In the genomic region with DNA sequence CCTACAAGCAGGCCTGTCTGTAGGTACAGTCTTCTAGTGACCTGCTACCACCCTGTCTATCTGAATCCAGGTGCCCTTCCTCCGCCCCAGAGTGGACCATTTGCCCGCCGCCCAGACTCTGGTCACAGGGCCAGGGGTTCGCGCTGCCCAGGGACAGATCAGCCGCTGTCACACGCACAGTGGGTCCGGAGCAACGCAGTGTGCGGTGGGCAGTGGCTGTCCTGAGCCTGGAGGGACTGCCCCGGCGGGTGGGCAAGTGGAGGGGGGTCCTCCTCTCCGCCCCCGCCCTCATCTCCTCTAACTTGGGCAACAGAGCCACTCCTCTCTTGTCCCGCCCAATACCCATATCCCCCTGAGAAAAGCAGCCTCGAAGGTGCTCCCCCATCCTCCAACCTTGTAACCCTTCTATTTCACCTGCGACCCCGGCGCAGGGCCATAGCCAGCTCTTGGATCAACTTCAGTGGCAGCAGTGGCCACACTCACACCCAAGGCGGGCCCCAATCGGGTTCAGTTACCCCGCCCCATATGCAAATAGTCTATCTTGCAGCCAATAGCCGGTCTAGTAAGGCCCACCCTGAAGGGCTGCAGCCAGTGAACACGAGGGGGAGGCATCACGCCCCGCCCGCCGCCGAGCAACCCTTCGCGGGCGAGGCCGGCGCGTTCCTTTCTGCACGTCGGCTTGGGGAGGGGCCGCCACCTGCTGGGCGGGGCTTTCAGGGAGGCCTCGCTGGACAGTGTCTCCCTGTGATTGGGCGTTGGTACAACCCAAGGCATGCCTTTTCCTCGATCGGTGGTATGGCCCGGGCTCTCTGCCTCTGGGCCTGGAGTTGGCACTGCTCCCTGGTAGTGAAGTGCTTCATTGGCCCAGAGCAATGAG, we compare ENCODE assay signal across 8 mouse cellular contexts. TPM values are rescaled to one million over a fixed set of nuclear protein-coding genes. Genes with fewer than 3 reads are reported as not detected.
DNase-seq lines count a peak whose midpoint lies in the region; ATAC-seq and TF ChIP-seq lines count a peak whose summit lies in the region.

No protein-coding gene starts in this region.

- H3K4me2 ChIP-seq in heart, embryonic 15.5 days = peak overlapping the region; percentile 89
- H3K4me2 ChIP-seq in liver, embryonic 14.5 days (ENCODE audit: low read depth) = peak overlapping the region; percentile 85
- peak overlapping the region; percentile 86 for H3K4me2 ChIP-seq in neural tube, embryonic 11.5 days (ENCODE audit: low read depth)
- H3K4me2 ChIP-seq in stomach, postnatal 0 days (replicated peaks; ENCODE audit: low read depth) = peak overlapping the region; percentile 98

- H3K36me3 ChIP-seq in forebrain, embryonic 10.5 days (replicated peaks) = peaks cover 40% of the 10 kb centered on the region
- H3K36me3 ChIP-seq in heart, embryonic 15.5 days = no peaks in the 10 kb centered on the region
- peaks cover 6% of the 10 kb centered on the region; the same call in 1 of the 2 replicates for H3K36me3 ChIP-seq in liver, embryonic 14.5 days (replicated peaks; ENCODE audit: control insufficient read depth, insufficient read depth, low read depth)
- H3K36me3 ChIP-seq in neural tube, embryonic 11.5 days (ENCODE audit: control insufficient read depth, insufficient read depth, low read length) = no peaks in the 10 kb centered on the region; the same call in 1 of the 2 replicates
- no peaks in the 10 kb centered on the region for H3K36me3 ChIP-seq in stomach, postnatal 0 days (ENCODE audit: control insufficient read depth, insufficient read depth, low read length)

- no peaks in the 10 kb centered on the region for H3K27me3 ChIP-seq in forebrain, embryonic 10.5 days (ENCODE audit: poor library complexity, severe bottlenecking)
- no peaks in the 10 kb centered on the region for H3K27me3 ChIP-seq in heart, embryonic 15.5 days
- H3K27me3 ChIP-seq in liver, embryonic 14.5 days (ENCODE audit: control insufficient read depth, insufficient read depth, low read length) = no peaks in the 10 kb centered on the region
- no peaks in the 10 kb centered on the region for H3K27me3 ChIP-seq in neural tube, embryonic 11.5 days (ENCODE audit: control insufficient read depth, insufficient read depth, low read length)
- H3K27me3 ChIP-seq in stomach, postnatal 0 days (ENCODE audit: control insufficient read depth, insufficient read depth, low read length) = no peaks in the 10 kb centered on the region

- ATAC-seq in CD4-positive, CD25-positive, alpha-beta regulatory T cell, adult 4 months = peak; percentile 93
- peak; percentile 97 for ATAC-seq in heart, embryonic 15.5 days (replicated peaks; ENCODE audit: insufficient number of reproducible peaks, insufficient read depth, low FRiP score, low read depth)
- peak; percentile 96 for ATAC-seq in liver, embryonic 14.5 days (ENCODE audit: insufficient read depth)
- peak; percentile 97 for ATAC-seq in neural tube, embryonic 11.5 days (ENCODE audit: insufficient read depth, low FRiP score, low TSS enrichment)
- peak; percentile 95 for ATAC-seq in stomach, postnatal 0 days (ENCODE audit: low FRiP score, low TSS enrichment)

- TF ChIP-seq CTCF in liver, embryonic 14.5 days (IDR thresholded peaks at IDR 0.05; ENCODE audit: low read depth) = peak; percentile 56
- TF ChIP-seq CTCF in stomach, postnatal 0 days (IDR thresholded peaks at IDR 0.05; ENCODE audit: low read depth) = peak; percentile 61

- peak; percentile 98 for DNase-seq in c-Kit-negative CD71-positive TER-119-positive erythroid progenitor cells, embryonic 14.5 days (ENCODE audit: low read depth, low spot score)
- DNase-seq in forebrain, embryonic 10.5 days (ENCODE audit: extremely low spot score, low spot score) = peak; percentile 99
- DNase-seq in kidney, postnatal 25 days = peak; percentile 96 to 99
- DNase-seq in liver, embryonic 14.5 days (ENCODE audit: low read depth in 3 of 3, low spot score in 3 of 3) = peak; percentile 98 to 99 (median 99)
- peak; percentile 100 for DNase-seq in neural tube, embryonic 11.5 days (ENCODE audit: low spot score)
- peak; percentile 100 for DNase-seq in stomach, postnatal 0 days (ENCODE audit: low spot score)

- 2% methylated on average over 44 of the region's 44 CpGs for WGBS in forebrain, embryonic 10.5 days
- 3% methylated on average over 44 of the region's 44 CpGs for WGBS in heart, embryonic 15.5 days
- 9% methylated on average over 42 of the region's 44 CpGs for WGBS in liver, embryonic 14.5 days (ENCODE audit: insufficient replicate concordance)
- 4% methylated on average over 44 of the region's 44 CpGs for WGBS in neural tube, embryonic 11.5 days
- WGBS in stomach, postnatal 0 days = 3% methylated on average over 44 of the region's 44 CpGs

- peak overlapping the region; percentile 85 for H3K9ac ChIP-seq in heart, embryonic 15.5 days
- peak overlapping the region; percentile 84 for H3K9ac ChIP-seq in liver, embryonic 14.5 days (replicated peaks)
- H3K9ac ChIP-seq in neural tube, embryonic 11.5 days (ENCODE audit: low read length) = peak overlapping the region; percentile 55
- peak overlapping the region; percentile 76 for H3K9ac ChIP-seq in stomach, postnatal 0 days (ENCODE audit: low read length)

- peaks cover 61% of the 10 kb centered on the region for H3K4me1 ChIP-seq in forebrain, embryonic 10.5 days
- peaks cover 38% of the 10 kb centered on the region for H3K4me1 ChIP-seq in heart, embryonic 15.5 days (replicated peaks)
- H3K4me1 ChIP-seq in liver, embryonic 14.5 days (replicated peaks; ENCODE audit: control insufficient read depth in 2 of 2, insufficient read depth in 2 of 2, low read length in 1 of 2) = peaks cover 17 to 32% of the 10 kb centered on the region in 2 experiments
- peaks cover 17% of the 10 kb centered on the region for H3K4me1 ChIP-seq in neural tube, embryonic 11.5 days (ENCODE audit: control insufficient read depth, insufficient read depth, low read length)
- peaks cover 15% of the 10 kb centered on the region for H3K4me1 ChIP-seq in stomach, postnatal 0 days (replicated peaks; ENCODE audit: control insufficient read depth, insufficient read depth)

- H3K9me3 ChIP-seq in forebrain, embryonic 10.5 days = no peaks in the 10 kb centered on the region
- H3K9me3 ChIP-seq in heart, embryonic 15.5 days (replicated peaks) = no peaks in the 10 kb centered on the region
- no peaks in the 10 kb centered on the region for H3K9me3 ChIP-seq in liver, embryonic 14.5 days (ENCODE audit: control insufficient read depth, low read length)
- no peaks in the 10 kb centered on the region for H3K9me3 ChIP-seq in neural tube, embryonic 11.5 days (ENCODE audit: control insufficient read depth, low read length)
- H3K9me3 ChIP-seq in stomach, postnatal 0 days (ENCODE audit: control insufficient read depth, low read length) = no peaks in the 10 kb centered on the region

- H3K4me3 ChIP-seq in forebrain, embryonic 10.5 days = peak overlapping the region; percentile 65
- peak overlapping the region; percentile 66 for H3K4me3 ChIP-seq in heart, embryonic 15.5 days
- H3K4me3 ChIP-seq in liver, embryonic 14.5 days (ENCODE audit: insufficient read depth in 1 of 2, low read depth in 2 of 2, low read length in 2 of 2) = peak overlapping the region; percentile 73 to 78
- H3K4me3 ChIP-seq in neural tube, embryonic 11.5 days (ENCODE audit: low read depth, low read length) = peak overlapping the region; percentile 42
- peak overlapping the region; percentile 65 for H3K4me3 ChIP-seq in stomach, postnatal 0 days (ENCODE audit: low read depth, low read length)

- H3K27ac ChIP-seq in forebrain, embryonic 10.5 days = peak overlapping the region; percentile 95
- H3K27ac ChIP-seq in heart, embryonic 15.5 days = peak overlapping the region; percentile 89
- H3K27ac ChIP-seq in liver, embryonic 14.5 days = peak overlapping the region; percentile 81
- peak overlapping the region; percentile 81 for H3K27ac ChIP-seq in neural tube, embryonic 11.5 days (ENCODE audit: low read depth, low read length)
- peak overlapping the region; percentile 86 for H3K27ac ChIP-seq in stomach, postnatal 0 days (replicated peaks)

- TF ChIP-seq EP300 in liver, embryonic 14.5 days (IDR thresholded peaks at IDR 0.05; ENCODE audit: low read depth) = peak; percentile 57
- no peak for TF ChIP-seq EP300 in stomach, postnatal 0 days (optimal IDR thresholded peaks at IDR 0.05)

RNA-seq across cellular contexts. Expression of gene Rassf7, which starts 5.8 kb away (rescaled TPM):
- 10 to 100 TPM; 14.2 to 15.9 TPM for polyA plus RNA-seq in CD4-positive, CD25-positive, alpha-beta regulatory T cell, adult 4 months (2017; shearing (Covaris generic))
- polyA plus RNA-seq in forebrain, embryonic 10.5 days (2016; fragmentation: Nextera tagmentation; extraction: Ambion mirVana) = 50.8 and 53.8 TPM in 2 replicates
- 11.4 and 18.4 TPM in 2 replicates for polyA plus RNA-seq in heart, embryonic 15.5 days (2015; fragmentation: Nextera tagmentation; extraction: Ambion mirVana)
- 21.6 and 28.3 TPM in 2 replicates for polyA plus RNA-seq in liver, embryonic 14.5 days (2012; rRNA removed)
- polyA plus RNA-seq in liver, embryonic 14.5 days (2014; fragmentation: Nextera tagmentation; extraction: Ambion mirVana) = 16.8 and 22.4 TPM in 2 replicates
- polyA plus RNA-seq in neural tube, embryonic 11.5 days (2014; fragmentation: Nextera tagmentation; extraction: Ambion mirVana) = 34.4 and 45.7 TPM in 2 replicates
- polyA plus RNA-seq in stomach, postnatal 0 days (2015; fragmentation: Nextera tagmentation; extraction: Ambion mirVana) = 84.2 and 105 TPM in 2 replicates

RNA-seq across cellular contexts. Expression of gene Phrf1, which starts 7.1 kb away (rescaled TPM):
- polyA plus RNA-seq in CD4-positive, CD25-positive, alpha-beta regulatory T cell, adult 4 months (2017; shearing (Covaris generic)) = 10 to 100 TPM; 45.3 to 54.8 TPM
- 121 and 124 TPM in 2 replicates for polyA plus RNA-seq in forebrain, embryonic 10.5 days (2016; fragmentation: Nextera tagmentation; extraction: Ambion mirVana)
- 36.7 and 44.9 TPM in 2 replicates for polyA plus RNA-seq in heart, embryonic 15.5 days (2015; fragmentation: Nextera tagmentation; extraction: Ambion mirVana)
- 10.4 and 14.1 TPM in 2 replicates for polyA plus RNA-seq in liver, embryonic 14.5 days (2012; rRNA removed)
- 25.7 and 28.3 TPM in 2 replicates for polyA plus RNA-seq in liver, embryonic 14.5 days (2014; fragmentation: Nextera tagmentation; extraction: Ambion mirVana)
- 90.3 and 93.3 TPM in 2 replicates for polyA plus RNA-seq in neural tube, embryonic 11.5 days (2014; fragmentation: Nextera tagmentation; extraction: Ambion mirVana)
- 19.1 and 19.9 TPM in 2 replicates for polyA plus RNA-seq in stomach, postnatal 0 days (2015; fragmentation: Nextera tagmentation; extraction: Ambion mirVana)

RNA-seq across cellular contexts. Expression of gene Lmntd2, which starts 7.6 kb away (rescaled TPM):
- polyA plus RNA-seq in CD4-positive, CD25-positive, alpha-beta regulatory T cell, adult 4 months (2017; shearing (Covaris generic)) = 1 to 10 TPM; 8.5 to 9.6 TPM
- polyA plus RNA-seq in forebrain, embryonic 10.5 days (2016; fragmentation: Nextera tagmentation; extraction: Ambion mirVana) = 3.4 and 4.4 TPM in 2 replicates
- 0.23 and 0.58 TPM in 2 replicates for polyA plus RNA-seq in heart, embryonic 15.5 days (2015; fragmentation: Nextera tagmentation; extraction: Ambion mirVana)
- 2.0 and 2.3 TPM in 2 replicates for polyA plus RNA-seq in liver, embryonic 14.5 days (2012; rRNA removed)
- polyA plus RNA-seq in liver, embryonic 14.5 days (2014; fragmentation: Nextera tagmentation; extraction: Ambion mirVana) = 0.25 and 0.66 TPM in 2 replicates
- polyA plus RNA-seq in neural tube, embryonic 11.5 days (2014; fragmentation: Nextera tagmentation; extraction: Ambion mirVana) = 1.9 and 2.0 TPM in 2 replicates
- 2.7 and 3.6 TPM in 2 replicates for polyA plus RNA-seq in stomach, postnatal 0 days (2015; fragmentation: Nextera tagmentation; extraction: Ambion mirVana)

RNA-seq across cellular contexts. Expression of gene Lrrc56, which starts 27.5 kb away (rescaled TPM):
- polyA plus RNA-seq in CD4-positive, CD25-positive, alpha-beta regulatory T cell, adult 4 months (2017; shearing (Covaris generic)) = 1 to 10 TPM; 2.2 to 4.5 TPM
- polyA plus RNA-seq in forebrain, embryonic 10.5 days (2016; fragmentation: Nextera tagmentation; extraction: Ambion mirVana) = 15.5 and 15.6 TPM in 2 replicates
- polyA plus RNA-seq in heart, embryonic 15.5 days (2015; fragmentation: Nextera tagmentation; extraction: Ambion mirVana) = 2.7 and 4.0 TPM in 2 replicates
- 15.3 and 20.3 TPM in 2 replicates for polyA plus RNA-seq in liver, embryonic 14.5 days (2012; rRNA removed)
- polyA plus RNA-seq in liver, embryonic 14.5 days (2014; fragmentation: Nextera tagmentation; extraction: Ambion mirVana) = 10.4 and 10.9 TPM in 2 replicates
- polyA plus RNA-seq in neural tube, embryonic 11.5 days (2014; fragmentation: Nextera tagmentation; extraction: Ambion mirVana) = 9.1 and 9.5 TPM in 2 replicates
- polyA plus RNA-seq in stomach, postnatal 0 days (2015; fragmentation: Nextera tagmentation; extraction: Ambion mirVana) = 2.8 and 3.5 TPM in 2 replicates

RNA-seq across cellular contexts. Expression of gene Hras, which starts 27.7 kb away (rescaled TPM):
- polyA plus RNA-seq in CD4-positive, CD25-positive, alpha-beta regulatory T cell, adult 4 months (2017; shearing (Covaris generic)) = 1 to 10 TPM; 3.8 to 4.3 TPM
- polyA plus RNA-seq in forebrain, embryonic 10.5 days (2016; fragmentation: Nextera tagmentation; extraction: Ambion mirVana) = 80.6 and 82.7 TPM in 2 replicates
- polyA plus RNA-seq in heart, embryonic 15.5 days (2015; fragmentation: Nextera tagmentation; extraction: Ambion mirVana) = 74.4 and 92.5 TPM in 2 replicates
- 50.8 and 66.8 TPM in 2 replicates for polyA plus RNA-seq in liver, embryonic 14.5 days (2012; rRNA removed)
- 84.4 and 102 TPM in 2 replicates for polyA plus RNA-seq in liver, embryonic 14.5 days (2014; fragmentation: Nextera tagmentation; extraction: Ambion mirVana)
- polyA plus RNA-seq in neural tube, embryonic 11.5 days (2014; fragmentation: Nextera tagmentation; extraction: Ambion mirVana) = 111 and 122 TPM in 2 replicates
- polyA plus RNA-seq in stomach, postnatal 0 days (2015; fragmentation: Nextera tagmentation; extraction: Ambion mirVana) = 118 and 125 TPM in 2 replicates

Comparison
In these comparisons a context has a peak if more than half of its experiments do, and no peak if none do; other contexts are left out.
1. Peak in every context shown above with its lines: DNase-seq, ATAC-seq, H3K4me3 ChIP-seq and H3K27ac ChIP-seq.